Mouse (Mus musculus) right cerebral cortex, adult 18-20 months (tissue): ENCODE results near the gene Mgat5.

Source experiments
- DNase-seq: peaks from one replicate; pipeline ENCODE4 v3.0.0; 2022; ENCODE audit warnings: mixed read lengths

Mgat5 gene

GRCm38 (mm10) chr1:127346596-127347139, 141.9 kb downstream of the Mgat5 start:
- no peak for DNase-seq

- DNase-seq: no peak
Measured at GRCm38 (mm10) chr1:127347878-127348620, 143.2 kb downstream of the Mgat5 start.

GRCm38 (mm10) chr1:127348642-127349341, 144.0 kb downstream of the Mgat5 start:
- DNase-seq: no peak

GRCm38 (mm10) chr1:127351380-127352057, 146.7 kb downstream of the Mgat5 start:
- DNase-seq: no peak

- DNase-seq: no peak
Measured at GRCm38 (mm10) chr1:127352131-127352793, 147.4 kb downstream of the Mgat5 start.

GRCm38 (mm10) chr1:127353408-127353807, 148.6 kb downstream of the Mgat5 start:
- DNase-seq: no peak

GRCm38 (mm10) chr1:127354152-127354551, 149.3 kb downstream of the Mgat5 start:
- DNase-seq: no peak

- DNase-seq: no peak
Measured at GRCm38 (mm10) chr1:127355034-127355433, 150.2 kb downstream of the Mgat5 start.

GRCm38 (mm10) chr1:127363638-127364037, 158.8 kb downstream of the Mgat5 start:
- no peak for DNase-seq

GRCm38 (mm10) chr1:127365706-127366105, 160.9 kb downstream of the Mgat5 start:
- DNase-seq: no peak

- DNase-seq: no peak
Measured at GRCm38 (mm10) chr1:127366111-127366510, 161.3 kb downstream of the Mgat5 start.

GRCm38 (mm10) chr1:127368513-127368912, 163.7 kb downstream of the Mgat5 start:
- no peak for DNase-seq

GRCm38 (mm10) chr1:127369538-127369937, 164.7 kb downstream of the Mgat5 start:
- no peak for DNase-seq

GRCm38 (mm10) chr1:127372096-127372495, 167.3 kb downstream of the Mgat5 start:
- DNase-seq: no peak

- no peak for DNase-seq
Measured at GRCm38 (mm10) chr1:127373559-127373958, 168.7 kb downstream of the Mgat5 start.

- DNase-seq: no peak
Measured at GRCm38 (mm10) chr1:127374157-127374556, 169.3 kb downstream of the Mgat5 start.

- DNase-seq: no peak
Measured at GRCm38 (mm10) chr1:127380140-127380539, 175.3 kb downstream of the Mgat5 start.

- DNase-seq: peak; percentile 37
Measured at GRCm38 (mm10) chr1:127380749-127381501, 176.1 kb downstream of the Mgat5 start.

- no peak for DNase-seq
Measured at GRCm38 (mm10) chr1:127383071-127383470, 178.3 kb downstream of the Mgat5 start.

- no peak for DNase-seq
Measured at GRCm38 (mm10) chr1:127387226-127387625, 182.4 kb downstream of the Mgat5 start.

- DNase-seq: no peak
Measured at GRCm38 (mm10) chr1:127387661-127388060, 182.8 kb downstream of the Mgat5 start.

GRCm38 (mm10) chr1:127394716-127395115, 189.9 kb downstream of the Mgat5 start:
- DNase-seq: no peak
